Mouse (Mus musculus) heart, embryonic 16.5 days (tissue): ENCODE results near the gene Ttc30a1. TPM values are rescaled to one million over a fixed set of nuclear protein-coding genes. Genes with fewer than 3 reads are reported as not detected.

Experiments
- ATAC-seq: fragments of 200-750 bp; cut with Nextera tagmentation; replicated peaks from 2 replicates; pipeline ENCODE4 v1.8.0; 2017; ENCODE audit warnings: moderate number of reproducible peaks; ENCODE audit not compliant: insufficient read depth, low FRiP score; ENCODE audit errors: extremely low read depth
- H3K27ac ChIP-seq: fragments of 300-500 bp; sonication (generic); 2 replicates; pipeline ENCODE4 v1.5.1; 2014; ENCODE audit warnings: mild to moderate bottlenecking, low read length, control low read depth, moderate library complexity
- H3K27me3 ChIP-seq: fragments of 300-500 bp; sonication (generic); 2 replicates; pipeline ENCODE4 v1.6.1; 2014; ENCODE audit warnings: low read length, mixed read lengths; ENCODE audit not compliant: control insufficient read depth, insufficient read depth
- H3K36me3 ChIP-seq: fragments of 300-500 bp; sonication (generic); 2 replicates; pipeline ENCODE4 v1.6.1; 2014; ENCODE audit not compliant: control insufficient read depth, insufficient read depth
- H3K4me1 ChIP-seq: fragments of 300-500 bp; sonication (generic); 2 replicates; pipeline ENCODE4 v1.6.1; 2014; ENCODE audit warnings: low read length, mixed read lengths; ENCODE audit not compliant: control insufficient read depth, insufficient read depth
- H3K4me2 ChIP-seq: fragments of 300-500 bp; sonication (generic); 2 replicates; pipeline ENCODE4 v1.6.1; 2014; ENCODE audit warnings: low read depth, mild to moderate bottlenecking, control low read depth, low read length
- H3K4me3 ChIP-seq: fragments of 300-500 bp; sonication (generic); 2 replicates; pipeline ENCODE4 v1.5.1; 2014; ENCODE audit warnings: mild to moderate bottlenecking, control low read depth, low read length
- H3K9ac ChIP-seq: fragments of 300-500 bp; sonication (generic); 2 replicates; pipeline ENCODE4 v1.6.1; 2014; ENCODE audit warnings: low read length, control low read depth
- H3K9me3 ChIP-seq: fragments of 300-500 bp; sonication (generic); replicated peaks from 2 replicates; pipeline ENCODE4 v1.6.1; 2016; ENCODE audit warnings: low read length; ENCODE audit not compliant: control insufficient read depth
- WGBS: fragments of 180-500 bp; shearing (Covaris S2); extraction: QIAGEN DNeasy Blood & Tissue Kit; methylation state at CpG from one replicate; pipeline ENCODE4 v1.1.7; 2014; 5-methylcytosine and 5-hydroxymethylcytosine counted together
- polyA plus RNA-seq: library from polyadenylated mRNA; unstranded; fragments of >200 nt; fragmentation: Nextera tagmentation; extraction: Ambion mirVana; gene quantifications from 2 replicates; pipeline ENCODE4 v1.2.1, GENCODE M21; 2015

Ttc30a1 gene
- polyA plus RNA-seq, 1 experiment from 2014 or later, result 5.7 TPM

DNA sequence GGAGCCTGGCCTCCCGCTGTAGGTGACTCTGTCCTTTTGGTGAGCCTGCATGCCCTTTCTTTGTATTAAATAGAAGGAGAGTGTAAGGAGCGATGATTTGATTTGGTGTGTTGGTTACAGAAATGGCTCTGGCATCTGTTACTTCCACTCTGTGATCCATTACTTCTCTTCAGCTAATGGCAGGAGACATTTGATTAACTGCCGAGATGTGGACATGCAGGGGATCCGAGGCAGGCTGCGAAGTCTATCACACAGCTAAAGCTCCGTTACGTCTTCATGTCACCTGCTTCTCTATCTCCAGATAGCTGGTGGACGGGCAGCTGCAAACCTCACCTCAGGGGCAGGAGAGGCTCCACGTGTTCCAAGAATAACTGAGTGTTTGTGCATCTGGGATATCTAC lies 7.6 kb downstream of the Ttc30a1 start:
- no peak overlapping the region for H3K27ac ChIP-seq
- no peak overlapping the region for H3K9ac ChIP-seq
- no peaks in the 10 kb centered on the region for H3K4me1 ChIP-seq
- no peaks in the 10 kb centered on the region for H3K36me3 ChIP-seq
- H3K9me3 ChIP-seq, result no peaks in the 10 kb centered on the region
- WGBS, result 46% methylated on average over 9 of the region's 9 CpGs
- no peak overlapping the region for H3K4me2 ChIP-seq
- ATAC-seq, result no peak
- no peaks in the 10 kb centered on the region for H3K27me3 ChIP-seq
- H3K4me3 ChIP-seq, result no peak overlapping the region

DNA sequence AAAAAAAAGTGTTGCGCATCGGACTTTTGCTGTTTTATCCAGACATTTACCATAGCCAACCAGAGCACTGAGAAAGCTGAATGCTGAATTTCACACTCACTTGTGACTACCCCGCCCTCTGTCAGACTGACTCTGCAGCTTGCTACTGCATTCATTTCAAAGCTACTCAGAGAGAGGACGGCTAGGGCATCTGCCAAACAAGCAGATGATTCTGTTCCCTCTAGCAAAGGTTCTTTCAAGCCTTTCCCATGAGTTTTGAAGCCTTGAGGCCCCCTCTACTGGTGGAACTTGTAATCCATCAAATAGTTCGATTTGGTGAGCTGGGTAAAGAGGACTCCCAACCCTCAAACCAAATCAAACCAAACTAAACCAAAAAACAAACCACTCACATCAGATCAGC lies 16.8 kb downstream of the Ttc30a1 start:
- Histone ChIP-seq H3K27me3 (no peaks in the 10 kb centered on the region), H3K9me3 (no peaks in the 10 kb centered on the region), H3K4me3 (peak overlapping the region; percentile 35), H3K4me2 (peak overlapping the region; percentile 57), H3K4me1 (peaks cover 17% of the 10 kb centered on the region), H3K9ac (peak overlapping the region; percentile 44), H3K36me3 (no peaks in the 10 kb centered on the region), H3K27ac (peak overlapping the region; percentile 15; the same call in 1 of the 2 replicates)
- ATAC-seq, result peak; percentile 61
- 18% methylated on average over 5 of the region's 5 CpGs for WGBS

DNA sequence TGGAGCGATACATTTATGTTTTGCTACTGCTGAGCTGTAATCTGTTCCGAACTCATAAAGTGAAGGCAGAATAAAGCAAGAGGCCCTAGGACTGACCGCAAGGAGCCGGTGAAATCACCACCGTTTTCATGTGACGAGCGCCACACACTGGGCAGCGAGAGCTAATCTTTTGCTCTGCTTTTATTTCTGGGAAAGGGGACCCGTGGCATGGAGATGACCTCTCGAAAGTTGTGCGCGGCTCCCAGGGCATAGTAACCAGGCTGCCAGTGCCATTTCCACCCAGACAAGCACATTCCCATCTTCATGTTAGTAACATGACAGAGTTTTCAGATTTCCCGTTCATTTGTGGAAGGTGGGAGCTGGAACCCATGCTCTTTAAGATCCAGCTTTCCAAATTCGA lies 17.3 kb downstream of the Ttc30a1 start:
- H3K4me2 ChIP-seq, result peak overlapping the region; percentile 57
- WGBS, result 8% methylated on average over 14 of the region's 14 CpGs
- peaks cover 22% of the 10 kb centered on the region for H3K4me1 ChIP-seq
- no peaks in the 10 kb centered on the region for H3K36me3 ChIP-seq
- peak overlapping the region; percentile 44 for H3K9ac ChIP-seq
- H3K27me3 ChIP-seq, result no peaks in the 10 kb centered on the region
- peak overlapping the region; percentile 35 for H3K4me3 ChIP-seq
- H3K27ac ChIP-seq, result peak overlapping the region; percentile 15
- no peaks in the 10 kb centered on the region for H3K9me3 ChIP-seq
- peak; percentile 47; the same call in 1 of the 2 replicates for ATAC-seq

DNA sequence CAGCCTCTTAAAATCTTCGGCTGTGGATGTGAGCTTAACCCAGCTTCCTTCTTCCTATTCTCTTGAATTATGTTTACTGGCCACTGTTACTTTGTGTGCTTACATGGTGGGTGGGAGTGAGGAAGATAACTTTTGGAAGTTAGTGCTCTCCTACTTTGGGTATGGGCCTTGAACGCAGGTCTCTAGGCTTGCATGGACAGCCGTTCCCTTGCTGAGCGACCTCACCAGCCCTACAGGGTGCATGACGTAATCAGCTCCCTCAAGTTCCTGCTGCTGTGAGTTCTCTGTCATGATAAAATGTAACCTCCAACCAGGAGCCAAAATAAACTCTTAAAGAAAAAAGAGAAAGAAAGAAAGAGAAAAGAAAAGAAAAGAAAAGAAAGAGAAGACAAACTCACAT lies 17.7 kb downstream of the Ttc30a1 start:
- Histone ChIP-seq H3K27ac (no peak overlapping the region), H3K4me3 (peak overlapping the region; percentile 35), H3K4me1 (peaks cover 26% of the 10 kb centered on the region), H3K4me2 (peak overlapping the region; percentile 57), H3K36me3 (no peaks in the 10 kb centered on the region), H3K27me3 (no peaks in the 10 kb centered on the region), H3K9ac (peak overlapping the region; percentile 44), H3K9me3 (no peaks in the 10 kb centered on the region)
- WGBS, result 51% methylated on average over 5 of the region's 5 CpGs
- ATAC-seq, result no peak

DNA sequence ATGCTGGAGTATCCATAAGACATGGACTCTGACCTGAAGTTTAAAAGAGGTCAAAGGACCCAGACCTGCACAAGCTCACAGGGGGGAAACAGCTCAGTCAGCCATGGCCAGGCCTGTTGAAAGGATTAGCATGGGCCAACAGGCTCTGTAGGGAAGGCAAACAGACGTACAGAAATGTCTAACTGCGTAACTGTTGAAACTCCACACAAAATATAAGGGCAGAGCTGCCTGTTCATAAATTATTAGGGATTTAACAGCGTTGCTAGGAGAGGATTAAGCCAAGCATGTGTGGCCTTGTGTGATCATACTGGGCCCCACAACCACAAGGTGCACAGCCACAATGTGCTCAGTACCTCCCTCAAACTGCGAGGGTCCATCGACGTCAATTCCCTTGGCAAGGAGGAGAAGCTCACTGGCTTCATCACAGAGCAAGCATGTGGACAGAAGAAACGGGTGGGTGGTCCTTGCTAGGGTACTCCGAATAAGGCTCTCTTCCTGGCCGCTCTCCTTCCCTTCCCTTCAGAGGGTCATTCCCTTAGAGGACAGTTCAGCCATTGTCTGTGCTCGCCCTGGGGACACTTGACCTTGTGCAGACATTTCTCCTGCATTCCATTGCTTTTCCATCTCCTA lies 18.4 kb downstream of the Ttc30a1 start:
- no peak overlapping the region for H3K27ac ChIP-seq
- H3K9ac ChIP-seq, result no peak overlapping the region
- no peaks in the 10 kb centered on the region for H3K9me3 ChIP-seq
- no peak overlapping the region for H3K4me3 ChIP-seq
- no peak for ATAC-seq
- no peak overlapping the region for H3K4me2 ChIP-seq
- 76% methylated on average over 10 of the region's 10 CpGs for WGBS
- no peaks in the 10 kb centered on the region for H3K27me3 ChIP-seq
- peaks cover 29% of the 10 kb centered on the region for H3K4me1 ChIP-seq
- H3K36me3 ChIP-seq, result no peaks in the 10 kb centered on the region

DNA sequence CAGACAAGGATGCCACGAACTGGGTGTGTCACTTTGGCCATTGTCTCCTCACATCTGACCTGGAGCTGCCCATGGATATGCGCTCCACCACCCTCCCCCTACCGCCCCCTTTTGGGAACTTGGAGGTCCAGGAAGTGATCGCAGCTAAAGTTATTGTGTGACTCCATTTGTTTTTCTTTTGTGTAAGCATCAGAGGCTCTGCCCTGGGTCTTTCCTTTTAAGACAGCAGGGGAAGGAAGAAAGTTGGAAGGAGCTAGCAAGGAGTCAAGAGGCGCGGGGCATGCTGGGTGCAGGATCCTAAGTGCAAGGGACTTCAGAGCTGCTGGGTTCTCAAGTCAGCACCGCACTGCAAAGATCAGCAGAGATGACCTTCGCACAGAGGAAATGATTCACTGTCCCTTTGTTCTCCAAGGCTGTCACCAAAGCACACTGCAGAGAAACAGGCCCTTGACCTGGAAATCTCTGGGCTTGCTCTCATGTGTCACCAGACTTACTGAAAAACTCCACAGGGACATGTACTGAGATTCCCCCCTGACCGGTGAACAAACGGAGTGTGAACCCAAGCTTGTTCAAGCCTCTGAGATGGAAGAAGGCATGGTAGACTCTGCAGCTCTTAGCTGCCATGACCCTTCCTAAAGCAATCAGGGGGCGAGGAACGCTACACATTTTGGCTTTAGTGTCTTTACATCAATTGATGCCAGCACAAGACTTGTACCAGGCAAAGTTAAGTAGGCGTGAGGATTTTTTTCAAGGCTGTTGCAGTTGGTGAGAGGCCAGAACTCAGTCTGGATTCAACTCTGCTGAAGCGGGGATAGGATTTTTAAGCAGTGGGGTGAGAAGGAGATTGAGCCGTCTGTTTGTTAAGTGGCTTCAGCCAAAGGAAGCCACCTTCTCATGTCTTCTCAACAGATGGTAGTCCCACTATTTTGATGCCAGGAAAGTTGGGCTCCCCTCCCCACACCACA lies 21.1 kb downstream of the Ttc30a1 start:
- ATAC-seq, result peak; percentile 34; the same call in 1 of the 2 replicates
- 42% methylated on average over 15 of the region's 15 CpGs for WGBS
- H3K4me2 ChIP-seq, result peak overlapping the region; percentile 36; the same call in 1 of the 2 replicates

DNA sequence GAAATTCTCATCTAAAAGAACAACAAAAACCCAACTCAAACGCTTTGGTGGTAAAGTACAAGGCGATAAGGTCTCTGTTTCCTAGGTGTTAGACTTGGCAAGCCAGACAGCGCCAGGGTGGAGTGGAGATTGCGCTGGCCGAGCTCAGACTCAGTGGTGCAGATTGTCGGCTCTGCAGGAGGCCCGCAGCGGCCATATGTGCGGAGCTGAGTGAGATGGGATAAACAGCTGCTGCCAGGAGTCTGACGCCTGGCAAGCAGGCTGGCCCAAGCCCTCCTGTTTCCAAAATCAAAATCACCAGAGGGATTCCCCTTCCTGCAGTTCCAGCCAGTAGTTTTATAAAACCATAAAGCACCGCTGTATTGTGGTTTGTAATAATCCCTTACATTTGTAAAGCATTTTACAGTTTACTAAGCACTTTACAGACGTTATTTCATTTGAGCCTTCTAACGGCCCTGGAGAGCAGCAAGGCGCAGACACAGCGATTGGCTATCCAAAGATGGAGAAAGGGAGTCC lies 21.9 kb downstream of the Ttc30a1 start:
- Histone ChIP-seq H3K36me3 (no peaks in the 10 kb centered on the region), H3K27ac (peak overlapping the region; percentile 64), H3K4me1 (peaks cover 32% of the 10 kb centered on the region), H3K9me3 (no peaks in the 10 kb centered on the region), H3K4me3 (no peak overlapping the region), H3K9ac (peak overlapping the region; percentile 26; the same call in 1 of the 2 replicates), H3K27me3 (no peaks in the 10 kb centered on the region), H3K4me2 (peak overlapping the region; percentile 36)
- WGBS, result 15% methylated on average over 15 of the region's 15 CpGs
- peak; percentile 43; the same call in 1 of the 2 replicates for ATAC-seq

More for the DNA sequence above, 21.1 kb downstream of the Ttc30a1 start:
- Histone ChIP-seq H3K9me3 (no peaks in the 10 kb centered on the region), H3K9ac (no peak overlapping the region), H3K4me1 (peaks cover 32% of the 10 kb centered on the region), H3K27ac (peak overlapping the region; percentile 64), H3K36me3 (no peaks in the 10 kb centered on the region), H3K4me3 (no peak overlapping the region), H3K27me3 (no peaks in the 10 kb centered on the region)

DNA sequence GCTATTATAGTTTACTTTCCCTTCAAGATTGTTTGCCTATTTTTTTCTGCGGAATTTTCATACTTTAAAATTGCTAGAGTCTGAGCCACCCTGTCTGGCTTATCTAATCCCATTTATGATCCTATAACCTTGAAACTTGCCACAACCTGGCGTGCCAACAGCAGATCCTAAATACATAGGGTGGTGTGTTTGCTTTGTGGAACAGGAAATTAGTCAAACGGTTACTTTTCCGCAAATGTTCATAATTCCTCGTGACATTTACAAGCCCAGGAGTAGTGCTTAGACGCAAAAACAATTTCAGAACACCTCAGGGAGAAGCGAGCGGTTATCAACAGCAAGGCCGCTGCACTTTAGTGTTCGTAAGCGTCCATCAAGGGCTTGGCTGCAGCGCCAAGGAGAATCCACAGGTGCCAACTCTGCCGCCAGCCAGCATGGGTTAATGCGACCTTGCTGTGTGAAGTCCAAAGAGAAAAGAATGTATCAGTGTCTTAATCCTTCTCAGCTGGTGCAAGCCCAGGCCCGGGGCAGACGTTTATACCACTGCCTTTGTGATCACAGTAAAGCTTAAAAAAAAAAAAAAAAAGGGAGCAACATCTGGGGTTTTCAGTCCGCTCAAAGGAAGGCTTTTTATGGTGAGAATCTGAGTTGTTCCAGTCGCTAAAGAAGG lies 22.5 kb downstream of the Ttc30a1 start:
- Histone ChIP-seq H3K9me3 (no peaks in the 10 kb centered on the region), H3K4me2 (peak overlapping the region; percentile 36), H3K27me3 (no peaks in the 10 kb centered on the region), H3K27ac (peak overlapping the region; percentile 64), H3K4me3 (no peak overlapping the region), H3K4me1 (peaks cover 26% of the 10 kb centered on the region), H3K9ac (peak overlapping the region; percentile 26), H3K36me3 (no peaks in the 10 kb centered on the region)
- WGBS, result 24% methylated on average over 18 of the region's 18 CpGs
- 0 out of 2 replicates have a peak, but pooled peaks have one; percentile 16 for ATAC-seq
